Mouse (Mus musculus): ENCODE results near the gene Myo1e. TPM values are rescaled to one million over a fixed set of nuclear protein-coding genes. Genes with fewer than 3 reads are reported as not detected.

The Myo1e gene
- polyA plus RNA-seq, 1 experiment from 2014 or later, result 9.0 TPM

GRCm38 (mm10) chr9:70416412-70416811 lies 209.3 kb downstream of the Myo1e start:
- no peak overlapping the region for H3K4me2 ChIP-seq
- no peaks in the 10 kb centered on the region for H3K9me3 ChIP-seq
- ATAC-seq (ENCODE audit: low FRiP score, low read depth), result no peak
- H3K4me1 ChIP-seq (replicated peaks), result peaks cover 6% of the 10 kb centered on the region
- 84% methylated on average over 3 of the region's 3 CpGs for WGBS
- H3K9ac ChIP-seq, result no peak overlapping the region
- H3K36me3 ChIP-seq, result peaks cover 6% of the 10 kb centered on the region; the same call in 1 of the 2 replicates
- H3K4me3 ChIP-seq, result no peak overlapping the region
- H3K27me3 ChIP-seq, result no peaks in the 10 kb centered on the region
- no peak overlapping the region for H3K27ac ChIP-seq (replicated peaks)

- peak within 1 kb of the TSS; percentile 51 for H3K4me3 ChIP-seq
- WGBS, result 3% methylated on average over 45 of the region's 45 CpGs
- peaks cover 13% of the 10 kb centered on the region for H3K4me1 ChIP-seq (replicated peaks)
- H3K9me3 ChIP-seq, result no peaks in the 10 kb centered on the region
- ATAC-seq (ENCODE audit: low FRiP score, low read depth), result peak; percentile 98
- H3K27ac ChIP-seq (replicated peaks), result no peak within 1 kb of the TSS
- peak within 1 kb of the TSS; percentile 100 for H3K4me2 ChIP-seq
- peak within 1 kb of the TSS; percentile 37; the same call in 1 of the 2 replicates for H3K9ac ChIP-seq
- no peaks in the 10 kb centered on the region for H3K27me3 ChIP-seq
- H3K36me3 ChIP-seq, result peaks cover 16% of the 10 kb centered on the region
Measured at GRCm38 (mm10) chr9:70421257-70422056, 214.3 kb downstream of the Myo1e start, which contains the start of gene Ccnb2. Gene Ccnb2, minus strand, starts transcription at chr9:70421547.

- no peak overlapping the region for H3K4me3 ChIP-seq
- no peak overlapping the region for H3K27ac ChIP-seq (replicated peaks)
- no peaks in the 10 kb centered on the region for H3K27me3 ChIP-seq
- no peaks in the 10 kb centered on the region for H3K9me3 ChIP-seq
- no peak overlapping the region for H3K4me2 ChIP-seq
- ATAC-seq (ENCODE audit: low FRiP score, low read depth), result no peak
- H3K4me1 ChIP-seq (replicated peaks), result peaks cover 13% of the 10 kb centered on the region
- no peak overlapping the region for H3K9ac ChIP-seq
- H3K36me3 ChIP-seq, result peaks cover 28% of the 10 kb centered on the region
- 99% methylated on average over 2 of the region's 2 CpGs for WGBS
Measured at GRCm38 (mm10) chr9:70422661-70423060, 215.5 kb downstream of the Myo1e start.

- no peak overlapping the region for H3K4me2 ChIP-seq
- 96% methylated on average over 4 of the region's 4 CpGs for WGBS
- H3K9ac ChIP-seq, result no peak overlapping the region
- no peak overlapping the region for H3K27ac ChIP-seq (replicated peaks)
- no peaks in the 10 kb centered on the region for H3K9me3 ChIP-seq
- no peak for ATAC-seq (ENCODE audit: low FRiP score, low read depth)
- no peaks in the 10 kb centered on the region for H3K4me1 ChIP-seq (replicated peaks)
- no peak overlapping the region for H3K4me3 ChIP-seq
- peaks cover 62% of the 10 kb centered on the region for H3K36me3 ChIP-seq
- H3K27me3 ChIP-seq, result no peaks in the 10 kb centered on the region
Measured at GRCm38 (mm10) chr9:70439959-70440358, 232.8 kb downstream of the Myo1e start.

- Histone ChIP-seq H3K9me3 (no peaks in the 10 kb centered on the region), H3K4me3 (no peak overlapping the region), H3K27me3 (no peaks in the 10 kb centered on the region), H3K4me2 (no peak overlapping the region), H3K27ac (replicated peaks) (no peak overlapping the region), H3K36me3 (peaks cover 40% of the 10 kb centered on the region), H3K4me1 (replicated peaks) (no peaks in the 10 kb centered on the region), H3K9ac (no peak overlapping the region)
- no peak for ATAC-seq (ENCODE audit: low FRiP score, low read depth)
- WGBS, result 93% methylated on average over 5 of the region's 5 CpGs
Measured at GRCm38 (mm10) chr9:70449072-70449471, 241.9 kb downstream of the Myo1e start.

Small RNA genes within 50 kb of the gene (microRNA-seq; reads per million reads assigned to microRNA genes)
- gene Mir5626, result 5.9 reads per million, percentile 23 among the genes with 10 or more reads in this experiment

Other genes starting within 250 kb of the Myo1e start
- 70.2 and 74.6 TPM in 2 replicates for gene Bnip2, start 217.9 kb upstream of the Myo1e start, polyA plus RNA-seq (2015; fragmentation: Nextera tagmentation; extraction: Ambion mirVana)
- 190 and 192 TPM in 2 replicates for gene Gtf2a2, start 194.8 kb upstream of the Myo1e start, polyA plus RNA-seq (2015; fragmentation: Nextera tagmentation; extraction: Ambion mirVana)
- gene Gcnt3, start 169.3 kb upstream of the Myo1e start, polyA plus RNA-seq (2015; fragmentation: Nextera tagmentation; extraction: Ambion mirVana), result not detected in 2 replicates
- gene Fam81a, start 64.8 kb upstream of the Myo1e start, polyA plus RNA-seq (2015; fragmentation: Nextera tagmentation; extraction: Ambion mirVana), result 11.5 and 13.3 TPM in 2 replicates
- gene Ccnb2, start 214.2 kb downstream of the Myo1e start, polyA plus RNA-seq (2015; fragmentation: Nextera tagmentation; extraction: Ambion mirVana), result 30.7 and 40.5 TPM in 2 replicates

Data from hindbrain, embryonic 15.5 days (tissue).